Mouse (Mus musculus): Measurements from ENCODE around the gene Mrpl24. TPM values are rescaled to one million over a fixed set of nuclear protein-coding genes. Genes with fewer than 3 reads are reported as not detected.

The Mrpl24 gene
- polyA plus RNA-seq (2012; rRNA removed), result 60.5 and 72.4 TPM in 2 replicates

DNA sequence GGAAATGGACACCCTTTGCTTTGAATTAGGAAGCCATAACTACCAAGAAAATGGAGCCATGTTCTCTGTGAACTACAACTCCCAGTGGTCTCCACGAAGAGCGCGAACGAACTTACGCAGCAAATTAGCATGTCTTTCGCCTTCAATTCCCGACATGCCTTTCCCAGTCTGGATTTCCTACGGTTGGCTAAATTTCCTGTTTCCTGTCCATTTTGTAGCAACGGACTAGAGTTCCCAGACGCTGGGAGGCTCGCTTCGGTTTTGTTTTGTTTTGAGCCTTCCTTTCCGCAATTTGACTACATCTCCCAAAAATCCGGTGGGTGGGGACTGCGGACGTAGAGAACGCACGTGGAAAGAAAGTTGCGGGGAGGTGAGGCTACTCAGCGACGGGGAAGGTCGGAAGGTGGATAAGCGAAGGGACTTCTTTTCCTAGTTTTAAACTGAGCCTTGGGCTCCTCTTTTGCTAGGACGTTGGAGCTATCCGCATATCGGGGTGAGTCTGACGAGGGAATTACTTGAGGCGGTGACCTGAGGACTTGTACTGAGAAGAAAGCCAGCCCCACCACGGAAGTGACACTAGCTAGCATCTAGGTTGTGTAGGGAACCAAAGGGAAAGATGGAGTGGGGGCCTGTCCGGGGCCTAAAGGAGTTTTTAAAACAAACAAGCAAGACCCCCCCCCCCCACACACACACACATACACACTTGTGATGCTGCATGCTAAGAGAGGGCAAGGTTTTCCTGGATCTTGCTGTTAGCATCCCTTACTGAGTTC lies at the start of gene Mrpl24:
Gene Mrpl24, plus strand, starts transcription at position 171 of the 773 bp plus-strand sequence.
- TF ChIP-seq CTCF (IDR thresholded peaks at IDR 0.05; ENCODE audit: borderline replicate concordance, control insufficient read depth, extremely low read depth, insufficient read depth, low read length, poor library complexity) (no peak), POLR2A (IDR thresholded peaks at IDR 0.05; ENCODE audit: control insufficient read depth, extremely low read depth, insufficient read depth, low read length, poor library complexity) (no peak)
- under 1% methylated on average over 30 of the region's 30 CpGs for WGBS
- peak; percentile 63 for DNase-seq
- Histone ChIP-seq H3K27ac (ENCODE audit: control insufficient read depth, insufficient read depth, low read length) (peak within 1 kb of the TSS; percentile 69), H3K36me3 (ENCODE audit: control insufficient read depth, insufficient read depth, low read length) (peaks cover 42% of the 10 kb centered on the region), H3K4me3 (ENCODE audit: control insufficient read depth, insufficient read depth, low read length) (peak within 1 kb of the TSS; percentile 93), H3K4me1 (replicated peaks; ENCODE audit: control insufficient read depth, insufficient read depth, low read length) (no peaks in the 10 kb centered on the region), H3K27me3 (ENCODE audit: control insufficient read depth, insufficient read depth, low read length) (no peaks in the 10 kb centered on the region)

DNA sequence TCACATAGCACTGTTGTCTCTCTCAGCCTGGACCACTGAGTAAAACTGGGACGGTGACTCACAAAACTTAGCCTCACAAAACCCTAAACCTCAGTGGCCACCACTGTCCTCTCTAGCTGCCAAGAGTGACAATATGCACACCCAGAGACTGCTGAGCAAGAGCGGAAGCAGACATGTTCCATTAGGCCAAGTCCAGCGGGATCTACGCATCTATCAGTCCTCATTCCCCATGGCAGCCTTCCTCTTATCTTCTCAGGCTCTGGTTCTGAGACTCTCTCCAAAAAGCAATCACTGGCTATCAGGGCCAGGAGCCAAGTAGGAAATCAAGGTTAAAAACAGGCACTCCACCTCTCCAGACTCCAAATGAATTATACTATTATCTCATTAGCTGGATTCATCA lies 41.6 kb upstream of the Mrpl24 start:
- no peak for DNase-seq
- over 99% methylated on average over 4 of the region's 4 CpGs for WGBS
- TF ChIP-seq POLR2A (IDR thresholded peaks at IDR 0.05; ENCODE audit: control insufficient read depth, extremely low read depth, insufficient read depth, low read length, poor library complexity), result no peak
- Histone ChIP-seq H3K27ac (ENCODE audit: control insufficient read depth, insufficient read depth, low read length) (no peak overlapping the region), H3K36me3 (ENCODE audit: control insufficient read depth, insufficient read depth, low read length) (peaks cover 16% of the 10 kb centered on the region), H3K4me1 (replicated peaks; ENCODE audit: control insufficient read depth, insufficient read depth, low read length) (no peaks in the 10 kb centered on the region), H3K4me3 (ENCODE audit: control insufficient read depth, insufficient read depth, low read length) (no peak overlapping the region), H3K27me3 (ENCODE audit: control insufficient read depth, insufficient read depth, low read length) (no peaks in the 10 kb centered on the region)

DNA sequence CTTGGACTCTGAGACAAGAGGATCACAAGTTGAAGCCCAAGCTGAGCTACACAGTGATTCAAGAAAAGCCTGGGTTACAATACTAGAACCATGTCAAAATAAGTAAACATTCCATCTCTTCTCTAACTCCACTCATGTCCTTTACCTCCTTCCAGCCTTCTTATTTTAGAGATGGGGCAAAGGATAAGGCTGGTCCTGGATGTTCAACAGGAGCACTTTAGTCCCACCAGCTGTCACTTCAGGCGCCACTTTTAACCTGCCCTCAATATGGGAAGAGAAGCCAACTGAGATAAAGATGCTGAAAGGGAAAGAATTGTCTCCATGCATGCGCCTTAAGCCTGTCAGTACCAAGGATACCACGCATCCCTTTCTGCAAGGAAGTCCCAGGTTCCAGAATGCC lies 35.0 kb upstream of the Mrpl24 start:
- DNase-seq, result no peak
- WGBS, result 2% methylated on average over 3 of the region's 3 CpGs
- H3K27me3 ChIP-seq (ENCODE audit: control insufficient read depth, insufficient read depth, low read length), result no peaks in the 10 kb centered on the region
- H3K36me3 ChIP-seq (ENCODE audit: control insufficient read depth, insufficient read depth, low read length), result peaks cover 10% of the 10 kb centered on the region
- H3K4me3 ChIP-seq (ENCODE audit: control insufficient read depth, insufficient read depth, low read length), result peak overlapping the region; percentile 93
- 0 out of 2 replicates have a peak overlapping the region, but pooled peaks have one; percentile 3 for H3K27ac ChIP-seq (ENCODE audit: control insufficient read depth, insufficient read depth, low read length)
- TF ChIP-seq CTCF (IDR thresholded peaks at IDR 0.05; ENCODE audit: borderline replicate concordance, control insufficient read depth, extremely low read depth, insufficient read depth, low read length, poor library complexity) (no peak), POLR2A (IDR thresholded peaks at IDR 0.05; ENCODE audit: control insufficient read depth, extremely low read depth, insufficient read depth, low read length, poor library complexity) (no peak)
- peaks cover 7% of the 10 kb centered on the region; the same call in 1 of the 2 replicates for H3K4me1 ChIP-seq (replicated peaks; ENCODE audit: control insufficient read depth, insufficient read depth, low read length)

GRCm38 (mm10) chr3:87884708-87885251 lies 34.5 kb upstream of the Mrpl24 start:
- under 1% methylated on average over 28 of the region's 28 CpGs for WGBS
- peak; percentile 47 for DNase-seq
- TF ChIP-seq POLR2A (IDR thresholded peaks at IDR 0.05; ENCODE audit: control insufficient read depth, extremely low read depth, insufficient read depth, low read length, poor library complexity), result 0 out of 2 replicates have a peak, but pooled peaks have one; percentile 4
- TF ChIP-seq CTCF (IDR thresholded peaks at IDR 0.05; ENCODE audit: borderline replicate concordance, control insufficient read depth, extremely low read depth, insufficient read depth, low read length, poor library complexity), result no peak
- peak overlapping the region; percentile 93 for H3K4me3 ChIP-seq (ENCODE audit: control insufficient read depth, insufficient read depth, low read length)
- H3K27me3 ChIP-seq (ENCODE audit: control insufficient read depth, insufficient read depth, low read length), result no peaks in the 10 kb centered on the region
- peaks cover 10% of the 10 kb centered on the region for H3K36me3 ChIP-seq (ENCODE audit: control insufficient read depth, insufficient read depth, low read length)
- H3K4me1 ChIP-seq (replicated peaks; ENCODE audit: control insufficient read depth, insufficient read depth, low read length), result peaks cover 7% of the 10 kb centered on the region; the same call in 1 of the 2 replicates
- H3K27ac ChIP-seq (ENCODE audit: control insufficient read depth, insufficient read depth, low read length), result peak overlapping the region; percentile 87

GRCm38 (mm10) chr3:87885281-87886003 lies 33.9 kb upstream of the Mrpl24 start, which contains the start of gene Prcc:
Prcc (minus strand) TSS chr3:87885608.
- peak; percentile 91 for DNase-seq
- Histone ChIP-seq H3K4me1 (replicated peaks; ENCODE audit: control insufficient read depth, insufficient read depth, low read length) (peaks cover 7% of the 10 kb centered on the region; the same call in 1 of the 2 replicates), H3K27ac (ENCODE audit: control insufficient read depth, insufficient read depth, low read length) (peak within 1 kb of the TSS; percentile 87), H3K27me3 (ENCODE audit: control insufficient read depth, insufficient read depth, low read length) (no peaks in the 10 kb centered on the region), H3K4me3 (ENCODE audit: control insufficient read depth, insufficient read depth, low read length) (peak within 1 kb of the TSS; percentile 93), H3K36me3 (ENCODE audit: control insufficient read depth, insufficient read depth, low read length) (peaks cover 4% of the 10 kb centered on the region)
- WGBS, result under 1% methylated on average over 33 of the region's 33 CpGs
- TF ChIP-seq POLR2A (IDR thresholded peaks at IDR 0.05; ENCODE audit: control insufficient read depth, extremely low read depth, insufficient read depth, low read length, poor library complexity), result 0 out of 2 replicates have a peak, but pooled peaks have one; percentile 33
- TF ChIP-seq CTCF (IDR thresholded peaks at IDR 0.05; ENCODE audit: borderline replicate concordance, control insufficient read depth, extremely low read depth, insufficient read depth, low read length, poor library complexity), result no peak

DNA sequence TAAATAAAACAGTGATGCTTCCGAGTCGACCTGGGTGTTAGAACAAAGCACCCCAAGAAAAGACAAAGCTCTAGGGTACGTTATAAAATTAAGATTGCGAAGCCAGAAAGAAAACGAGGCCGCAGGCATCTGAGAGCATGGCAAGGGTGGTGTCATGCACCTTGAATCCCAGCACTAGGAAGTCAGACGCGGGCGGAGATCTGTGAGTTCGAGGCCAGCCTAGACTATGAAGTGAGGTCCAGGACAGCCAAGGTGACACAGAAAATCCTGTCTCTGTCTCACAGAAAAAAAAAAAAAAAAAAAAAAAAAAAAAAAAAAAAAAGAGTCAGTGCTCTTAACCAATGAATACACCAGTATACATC lies 33.3 kb upstream of the Mrpl24 start:
- no peak for TF ChIP-seq POLR2A (IDR thresholded peaks at IDR 0.05; ENCODE audit: control insufficient read depth, extremely low read depth, insufficient read depth, low read length, poor library complexity)
- no peak for TF ChIP-seq CTCF (IDR thresholded peaks at IDR 0.05; ENCODE audit: borderline replicate concordance, control insufficient read depth, extremely low read depth, insufficient read depth, low read length, poor library complexity)
- Histone ChIP-seq H3K27ac (ENCODE audit: control insufficient read depth, insufficient read depth, low read length) (peak overlapping the region; percentile 21; the same call in 1 of the 2 replicates), H3K4me1 (replicated peaks; ENCODE audit: control insufficient read depth, insufficient read depth, low read length) (peaks cover 7% of the 10 kb centered on the region; the same call in 1 of the 2 replicates), H3K27me3 (ENCODE audit: control insufficient read depth, insufficient read depth, low read length) (no peaks in the 10 kb centered on the region), H3K36me3 (ENCODE audit: control insufficient read depth, insufficient read depth, low read length) (no peaks in the 10 kb centered on the region; the same call in 1 of the 2 replicates), H3K4me3 (ENCODE audit: control insufficient read depth, insufficient read depth, low read length) (peak overlapping the region; percentile 43)
- no peak for DNase-seq
- 6% methylated on average over 10 of the region's 10 CpGs for WGBS
